Mouse (Mus musculus) midbrain, embryonic 13.5 days (tissue): Measurements from ENCODE around the gene Wfdc3. TPM values are rescaled to one million over a fixed set of nuclear protein-coding genes. Genes with fewer than 3 reads are reported as not detected.

Experiments
- ATAC-seq: fragments of 200-750 bp; cut with Nextera tagmentation; 2 replicates; pipeline ENCODE4 v1.8.0; 2017; ENCODE audit warnings: mild to moderate bottlenecking, moderate TSS enrichment, moderate library complexity
- H3K27ac ChIP-seq: fragments of 300-500 bp; sonication (generic); 2 replicates; pipeline ENCODE4 v1.5.1; 2015; ENCODE audit warnings: inconsistent platforms, mild to moderate bottlenecking, moderate library complexity
- H3K27me3 ChIP-seq: fragments of 300-500 bp; sonication (generic); 2 replicates; pipeline ENCODE4 v1.6.1; 2015; ENCODE audit warnings: mild to moderate bottlenecking, inconsistent platforms
- H3K36me3 ChIP-seq: fragments of 300-500 bp; sonication (generic); 2 replicates; pipeline ENCODE4 v1.6.1; 2015; ENCODE audit warnings: mild to moderate bottlenecking, inconsistent platforms
- H3K4me1 ChIP-seq: fragments of 300-500 bp; sonication (generic); replicated peaks from 2 replicates; pipeline ENCODE4 v1.6.1; 2015; ENCODE audit warnings: inconsistent platforms
- H3K4me2 ChIP-seq: fragments of 300-500 bp; sonication (generic); replicated peaks from 2 replicates; pipeline ENCODE4 v1.6.1; 2015; ENCODE audit warnings: moderate library complexity, mild to moderate bottlenecking, inconsistent platforms
- H3K4me3 ChIP-seq: fragments of 300-500 bp; sonication (generic); replicated peaks from 2 replicates; pipeline ENCODE4 v1.5.1; 2015; ENCODE audit warnings: mild to moderate bottlenecking, inconsistent platforms
- H3K9ac ChIP-seq: fragments of 300-500 bp; sonication (generic); replicated peaks from 2 replicates; pipeline ENCODE4 v1.6.1; 2015; ENCODE audit warnings: mild to moderate bottlenecking, inconsistent platforms
- H3K9me3 ChIP-seq: fragments of 300-500 bp; sonication (generic); 2 replicates; pipeline ENCODE4 v1.6.1; 2016; ENCODE audit warnings: mild to moderate bottlenecking, inconsistent platforms
- WGBS: fragments of 180-500 bp; shearing (Covaris S2); methylation state at CpG from one replicate; pipeline ENCODE4 v1.1.7; 2015; 5-methylcytosine and 5-hydroxymethylcytosine counted together
- polyA plus RNA-seq: library from polyadenylated mRNA; unstranded; fragments of >200 nt; fragmentation: Nextera tagmentation; extraction: Ambion mirVana; gene quantifications from 2 replicates; pipeline ENCODE4 v1.2.1, GENCODE M21; 2015

Wfdc3 gene
- polyA plus RNA-seq, 1 experiment from 2014 or later = 1.3 TPM

DNA sequence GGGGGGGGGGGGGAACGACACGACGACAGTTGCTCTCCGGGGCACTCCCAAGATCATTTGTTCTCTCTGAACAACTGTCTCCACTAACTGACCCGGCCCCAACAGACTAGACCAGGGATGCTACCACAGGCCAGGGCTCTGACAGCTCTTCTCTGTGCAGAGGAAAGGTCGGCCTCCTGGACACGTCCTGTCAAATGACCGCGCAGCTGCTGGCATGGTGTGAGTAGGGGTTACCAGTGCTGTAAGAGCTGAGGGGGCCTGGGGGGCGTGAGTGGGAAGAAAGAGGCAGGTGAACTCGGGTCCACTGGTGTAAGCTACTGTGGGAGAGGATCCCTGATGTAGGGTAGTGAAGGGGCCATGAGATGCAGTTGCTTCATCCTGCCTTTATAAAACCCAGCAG, 12.1 kb upstream of the Wfdc3 start:
- peaks cover 99% of the 10 kb centered on the region for H3K36me3 ChIP-seq
- no peaks in the 10 kb centered on the region for H3K9me3 ChIP-seq
- no peak overlapping the region for H3K27ac ChIP-seq
- H3K4me1 ChIP-seq = no peaks in the 10 kb centered on the region
- no peak for ATAC-seq
- H3K4me2 ChIP-seq = no peak overlapping the region
- WGBS = 92% methylated on average over 11 of the region's 11 CpGs
- no peak overlapping the region for H3K9ac ChIP-seq
- H3K4me3 ChIP-seq = no peak overlapping the region
- H3K27me3 ChIP-seq = no peaks in the 10 kb centered on the region

DNA sequence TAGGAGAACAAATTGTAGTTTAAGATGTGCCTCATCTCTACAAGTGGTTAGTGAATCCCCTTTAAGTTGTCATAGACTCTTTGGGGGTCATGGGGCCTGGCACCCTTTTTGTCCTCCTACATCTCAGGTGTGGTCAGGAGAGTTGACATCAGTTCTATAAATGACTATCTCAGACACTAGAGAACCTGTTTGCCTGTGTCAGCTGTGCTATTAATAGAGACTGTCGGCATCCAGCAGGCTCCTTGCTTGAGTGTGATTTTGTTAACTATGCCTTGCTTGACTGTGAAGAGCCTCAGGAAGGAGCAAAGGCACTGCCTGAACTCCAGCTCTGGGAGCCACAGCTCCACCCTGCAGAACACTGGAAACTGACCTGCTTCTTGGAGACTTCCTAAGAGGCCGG, 9.1 kb upstream of the Wfdc3 start:
- WGBS = 91% methylated on average over 2 of the region's 2 CpGs
- Histone ChIP-seq H3K27ac (no peak overlapping the region), H3K27me3 (no peaks in the 10 kb centered on the region), H3K4me2 (no peak overlapping the region), H3K36me3 (peaks cover 96% of the 10 kb centered on the region), H3K9me3 (no peaks in the 10 kb centered on the region), H3K4me1 (no peaks in the 10 kb centered on the region), H3K4me3 (no peak overlapping the region), H3K9ac (no peak overlapping the region)
- ATAC-seq = no peak

DNA sequence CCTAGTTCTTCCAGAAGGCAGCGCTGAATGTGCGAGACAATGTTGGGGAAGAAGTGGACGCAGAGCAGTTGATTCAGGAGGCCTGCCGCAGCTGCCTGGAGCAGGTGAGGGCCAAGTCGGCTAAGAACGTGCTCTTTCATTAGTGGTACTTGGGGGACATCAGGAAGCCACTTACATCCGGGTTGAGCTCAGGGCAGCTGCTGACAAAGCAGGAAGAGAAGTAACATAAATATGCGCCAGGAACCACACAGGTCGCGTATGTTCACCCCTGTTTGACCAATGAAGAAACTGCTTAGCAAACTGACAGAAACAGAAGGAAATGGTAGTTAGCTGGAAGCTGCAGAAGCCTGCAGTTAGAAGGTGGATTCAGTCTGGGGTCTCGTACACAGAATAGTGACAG, 8.4 kb upstream of the Wfdc3 start:
- Histone ChIP-seq H3K27me3 (no peaks in the 10 kb centered on the region), H3K9me3 (no peaks in the 10 kb centered on the region), H3K36me3 (peaks cover 91% of the 10 kb centered on the region), H3K4me3 (no peak overlapping the region), H3K9ac (no peak overlapping the region), H3K4me2 (no peak overlapping the region), H3K4me1 (no peaks in the 10 kb centered on the region), H3K27ac (no peak overlapping the region)
- ATAC-seq = no peak
- 92% methylated on average over 11 of the region's 11 CpGs for WGBS

DNA sequence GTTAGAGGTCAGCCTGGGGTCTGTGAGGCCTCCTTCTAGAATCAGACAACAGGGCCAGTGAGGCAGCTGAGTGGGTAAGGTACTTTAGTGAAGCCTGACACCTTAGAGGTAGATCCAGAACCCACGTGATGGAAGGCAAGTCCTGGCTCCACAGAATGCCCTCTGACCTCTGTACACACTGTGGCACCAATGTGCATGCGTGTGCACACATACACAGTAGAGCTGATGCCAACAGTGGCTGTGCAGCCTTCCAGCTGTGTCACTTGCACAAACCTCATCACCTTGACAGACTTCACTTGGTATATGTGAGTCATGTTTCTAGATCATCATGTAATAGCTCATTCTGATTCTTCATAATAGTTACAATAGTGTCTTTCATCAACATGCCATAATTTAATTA, 6.7 kb upstream of the Wfdc3 start:
- Histone ChIP-seq H3K4me3 (no peak overlapping the region), H3K4me1 (peaks cover 14% of the 10 kb centered on the region), H3K27me3 (no peaks in the 10 kb centered on the region), H3K27ac (no peak overlapping the region), H3K9me3 (no peaks in the 10 kb centered on the region), H3K36me3 (peaks cover 91% of the 10 kb centered on the region), H3K9ac (no peak overlapping the region), H3K4me2 (no peak overlapping the region)
- no peak for ATAC-seq
- 95% methylated on average over 2 of the region's 2 CpGs for WGBS

DNA sequence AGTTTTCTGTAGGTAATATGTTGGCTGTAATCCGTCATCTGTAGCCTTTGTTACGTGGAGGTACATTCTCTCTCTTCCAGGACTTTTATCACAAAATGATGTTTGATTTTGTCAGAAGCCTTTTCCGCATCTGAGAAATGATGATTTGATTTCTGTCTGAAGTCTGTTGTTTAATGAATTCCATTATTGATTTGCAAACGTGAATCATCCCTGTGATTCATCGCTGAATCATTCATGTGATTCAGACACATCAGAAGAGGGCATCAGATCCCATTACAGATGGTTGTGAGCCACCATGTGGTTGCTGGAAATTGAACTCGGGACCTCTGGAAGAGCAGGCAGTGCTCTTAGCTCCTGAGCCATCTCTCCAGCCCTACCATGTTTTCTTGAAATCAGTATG, 3.3 kb upstream of the Wfdc3 start:
- no peak overlapping the region for H3K27ac ChIP-seq
- no peaks in the 10 kb centered on the region for H3K27me3 ChIP-seq
- H3K4me2 ChIP-seq = no peak overlapping the region
- no peak overlapping the region for H3K4me3 ChIP-seq
- 88% methylated on average over 6 of the region's 6 CpGs for WGBS
- H3K9me3 ChIP-seq = no peaks in the 10 kb centered on the region
- peaks cover 33% of the 10 kb centered on the region for H3K4me1 ChIP-seq
- H3K36me3 ChIP-seq = peaks cover 57% of the 10 kb centered on the region
- H3K9ac ChIP-seq = no peak overlapping the region
- no peak for ATAC-seq

DNA sequence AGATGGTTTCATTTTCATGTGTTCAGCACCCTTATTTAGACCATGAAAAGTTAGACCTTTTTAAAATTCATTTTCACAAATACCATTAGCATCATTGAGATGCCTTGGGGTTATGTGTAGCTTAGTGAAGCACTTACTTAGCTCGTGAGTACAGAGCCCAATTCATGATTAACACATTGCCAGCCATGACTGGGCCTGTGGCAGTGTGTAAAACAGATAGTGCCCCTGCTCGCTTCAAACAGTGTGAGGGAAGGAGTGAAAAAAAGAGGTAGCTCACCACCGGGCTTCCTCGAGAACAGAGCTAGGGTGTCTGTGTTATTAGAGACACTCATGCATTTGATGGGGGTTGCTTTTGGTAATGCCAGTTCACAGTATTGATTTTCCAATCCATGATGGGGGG, 2.5 kb upstream of the Wfdc3 start:
- ATAC-seq = no peak
- Histone ChIP-seq H3K4me3 (no peak overlapping the region), H3K4me2 (no peak overlapping the region), H3K36me3 (peaks cover 49% of the 10 kb centered on the region), H3K4me1 (peaks cover 33% of the 10 kb centered on the region), H3K27me3 (no peaks in the 10 kb centered on the region), H3K9me3 (no peaks in the 10 kb centered on the region), H3K27ac (no peak overlapping the region), H3K9ac (no peak overlapping the region)
- 91% methylated on average over 4 of the region's 4 CpGs for WGBS

DNA sequence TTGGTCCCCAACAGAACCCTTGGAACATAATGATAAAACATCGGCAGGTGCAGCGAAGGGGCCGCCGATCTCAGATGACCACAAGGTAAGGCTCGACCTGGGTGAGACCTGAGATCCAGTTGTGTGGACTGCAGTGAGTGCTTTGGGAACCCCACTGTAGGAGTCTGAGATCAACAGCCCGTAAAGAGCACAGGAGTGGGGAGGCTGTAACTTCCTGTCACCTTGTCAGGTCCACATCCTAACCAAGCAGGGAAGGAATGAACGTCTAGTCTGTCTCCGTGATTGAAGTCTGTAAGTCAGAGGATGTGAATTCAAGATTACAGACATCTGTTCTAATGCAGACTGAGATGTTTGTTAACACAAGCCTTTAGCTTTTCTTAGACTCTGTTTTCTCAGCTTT, 962 bp upstream of the Wfdc3 start:
- peaks cover 33% of the 10 kb centered on the region for H3K4me1 ChIP-seq
- ATAC-seq = no peak
- H3K9me3 ChIP-seq = no peaks in the 10 kb centered on the region
- H3K27ac ChIP-seq = 0 out of 2 replicates have a peak overlapping the region, but pooled peaks have one; percentile 74
- H3K4me3 ChIP-seq = peak overlapping the region; percentile 94
- H3K36me3 ChIP-seq = peaks cover 34% of the 10 kb centered on the region
- H3K4me2 ChIP-seq = peak overlapping the region; percentile 95
- 61% methylated on average over 8 of the region's 8 CpGs for WGBS
- no peaks in the 10 kb centered on the region for H3K27me3 ChIP-seq
- peak overlapping the region; percentile 93 for H3K9ac ChIP-seq

DNA sequence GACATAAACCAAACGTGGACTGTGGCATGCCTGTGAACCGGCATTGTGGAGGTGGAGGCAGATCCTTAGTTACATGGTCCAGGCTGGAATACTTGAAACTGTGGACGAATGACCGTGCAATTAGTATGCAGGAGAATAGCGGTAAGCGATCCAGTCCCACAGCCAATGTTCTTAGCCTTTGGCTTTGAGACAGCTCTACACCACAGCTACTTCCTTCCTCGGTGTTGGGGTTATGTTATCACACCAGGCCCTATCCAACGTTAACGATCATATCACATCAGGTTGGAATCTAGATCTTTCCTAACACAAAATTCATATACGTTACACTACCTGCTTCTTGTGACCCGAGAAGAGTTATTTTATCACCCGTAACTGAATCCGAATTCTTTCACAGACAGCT, 744 bp downstream of the Wfdc3 start:
- no peak overlapping the region for H3K27ac ChIP-seq
- H3K9me3 ChIP-seq = no peaks in the 10 kb centered on the region
- H3K36me3 ChIP-seq = peaks cover 20% of the 10 kb centered on the region
- peak overlapping the region; percentile 94 for H3K4me3 ChIP-seq
- H3K4me2 ChIP-seq = peak overlapping the region; percentile 95
- 76% methylated on average over 13 of the region's 13 CpGs for WGBS
- H3K9ac ChIP-seq = peak overlapping the region; percentile 93
- ATAC-seq = no peak
- no peaks in the 10 kb centered on the region for H3K27me3 ChIP-seq
- H3K4me1 ChIP-seq = peaks cover 33% of the 10 kb centered on the region

DNA sequence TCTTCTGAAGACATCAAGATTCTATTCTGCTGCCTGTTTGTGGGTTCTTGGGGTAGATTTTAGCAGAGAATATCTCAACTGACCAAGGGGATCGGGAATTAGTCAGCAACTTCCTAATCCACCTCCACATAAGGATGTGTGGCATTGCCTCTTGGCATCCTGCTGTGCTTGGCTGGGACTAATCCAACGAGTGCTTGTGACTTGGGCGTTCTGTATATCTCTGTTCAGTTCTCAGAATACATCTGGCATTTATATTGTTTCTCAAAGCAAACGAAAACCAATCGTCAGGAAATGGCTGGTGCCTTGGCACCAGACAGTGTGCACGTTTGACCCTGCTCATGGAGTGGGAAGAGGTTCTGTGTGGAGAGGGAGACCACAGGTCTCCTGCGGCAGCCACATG, 5.9 kb downstream of the Wfdc3 start:
- no peaks in the 10 kb centered on the region for H3K27me3 ChIP-seq
- WGBS = 63% methylated on average over 7 of the region's 7 CpGs
- no peaks in the 10 kb centered on the region for H3K36me3 ChIP-seq
- H3K4me1 ChIP-seq = peaks cover 1% of the 10 kb centered on the region
- ATAC-seq = no peak
- no peaks in the 10 kb centered on the region for H3K9me3 ChIP-seq
- H3K4me3 ChIP-seq = no peak overlapping the region
- H3K4me2 ChIP-seq = no peak overlapping the region
- no peak overlapping the region for H3K27ac ChIP-seq
- no peak overlapping the region for H3K9ac ChIP-seq

DNA sequence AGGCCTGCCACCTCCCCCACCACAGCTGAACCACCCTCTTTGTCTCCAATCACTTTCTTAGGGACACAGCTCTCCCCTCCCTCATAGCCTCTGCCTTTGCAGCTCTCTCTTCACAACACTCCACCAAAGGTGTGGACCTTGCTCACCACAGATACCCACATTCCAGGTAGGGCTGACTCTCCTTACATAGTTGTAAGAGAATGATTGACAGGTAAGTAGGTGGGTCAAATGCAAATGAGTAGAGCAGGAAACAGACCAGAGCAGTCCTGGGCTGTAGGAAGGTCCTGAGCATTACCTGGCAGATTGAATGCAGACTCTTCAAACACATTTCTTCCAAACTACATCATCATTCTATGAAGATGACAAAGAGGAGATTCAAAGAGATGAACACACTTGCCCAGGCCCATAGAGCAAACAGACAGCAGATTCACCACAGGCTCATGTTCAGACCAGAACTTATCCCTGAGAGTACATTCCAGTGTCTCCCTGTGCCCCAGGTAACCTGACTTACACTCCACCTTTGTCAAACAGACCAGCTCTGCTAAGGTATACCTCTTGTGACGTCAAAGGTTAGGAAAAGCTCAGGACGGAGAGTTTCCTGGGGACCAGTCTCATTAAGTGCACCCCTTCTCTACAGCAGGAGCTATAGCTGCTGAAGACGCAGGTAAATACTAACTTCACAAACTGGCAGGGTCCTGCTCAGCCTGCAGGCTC, 8.2 kb downstream of the Wfdc3 start:
- no peak overlapping the region for H3K9ac ChIP-seq
- no peaks in the 10 kb centered on the region for H3K27me3 ChIP-seq
- ATAC-seq = no peak
- 74% methylated on average over 3 of the region's 3 CpGs for WGBS
- H3K27ac ChIP-seq = no peak overlapping the region
- no peaks in the 10 kb centered on the region for H3K9me3 ChIP-seq
- H3K4me3 ChIP-seq = no peak overlapping the region
- H3K4me2 ChIP-seq = no peak overlapping the region
- H3K4me1 ChIP-seq = no peaks in the 10 kb centered on the region
- H3K36me3 ChIP-seq = no peaks in the 10 kb centered on the region

DNA sequence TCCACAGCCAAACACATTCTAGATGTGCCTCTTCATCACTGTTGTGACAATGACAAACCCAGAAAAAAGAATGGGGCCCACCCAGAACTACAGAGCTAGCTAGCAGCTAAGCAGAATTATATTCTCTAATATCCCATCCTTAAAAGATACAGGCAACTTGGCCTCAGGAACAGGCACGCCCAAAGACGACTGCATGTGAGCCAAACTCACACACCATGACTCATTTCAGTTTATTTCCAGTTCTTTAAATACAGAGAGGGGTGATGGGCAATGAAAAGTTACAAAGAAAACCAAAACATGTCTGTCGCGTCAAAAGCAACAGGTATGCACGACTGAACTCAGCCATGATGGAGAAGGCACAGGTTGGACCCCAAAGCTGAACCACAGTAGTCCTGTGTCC, 10.3 kb downstream of the Wfdc3 start:
- Histone ChIP-seq H3K27me3 (no peaks in the 10 kb centered on the region), H3K27ac (no peak overlapping the region), H3K4me2 (no peak overlapping the region), H3K4me1 (no peaks in the 10 kb centered on the region), H3K4me3 (no peak overlapping the region), H3K36me3 (no peaks in the 10 kb centered on the region), H3K9me3 (no peaks in the 10 kb centered on the region), H3K9ac (no peak overlapping the region)
- 94% methylated on average over 5 of the region's 5 CpGs for WGBS
- no peak for ATAC-seq

DNA sequence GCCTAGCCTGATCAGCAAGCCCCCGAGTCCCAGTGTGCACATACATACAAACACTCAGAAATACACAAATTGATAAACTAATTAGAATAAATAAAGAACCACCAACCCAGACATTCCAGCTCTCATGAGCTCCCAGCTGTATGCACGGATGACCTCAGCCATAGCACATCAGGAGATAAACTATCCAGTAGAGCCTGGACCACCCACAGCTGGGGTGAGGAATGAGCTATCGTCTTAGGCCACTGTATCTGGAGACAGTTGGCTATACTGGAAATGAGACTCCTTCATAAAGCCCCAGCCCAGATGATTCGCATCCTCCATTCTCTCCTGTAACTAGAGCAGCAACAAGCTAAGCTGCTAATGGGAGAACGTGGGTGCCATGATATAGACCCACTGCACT, 10.9 kb downstream of the Wfdc3 start:
- Histone ChIP-seq H3K4me2 (no peak overlapping the region), H3K36me3 (no peaks in the 10 kb centered on the region), H3K4me3 (no peak overlapping the region), H3K4me1 (no peaks in the 10 kb centered on the region), H3K27me3 (no peaks in the 10 kb centered on the region), H3K9me3 (no peaks in the 10 kb centered on the region), H3K9ac (no peak overlapping the region), H3K27ac (no peak overlapping the region)
- ATAC-seq = no peak
- 87% methylated on average over 5 of the region's 5 CpGs for WGBS

DNA sequence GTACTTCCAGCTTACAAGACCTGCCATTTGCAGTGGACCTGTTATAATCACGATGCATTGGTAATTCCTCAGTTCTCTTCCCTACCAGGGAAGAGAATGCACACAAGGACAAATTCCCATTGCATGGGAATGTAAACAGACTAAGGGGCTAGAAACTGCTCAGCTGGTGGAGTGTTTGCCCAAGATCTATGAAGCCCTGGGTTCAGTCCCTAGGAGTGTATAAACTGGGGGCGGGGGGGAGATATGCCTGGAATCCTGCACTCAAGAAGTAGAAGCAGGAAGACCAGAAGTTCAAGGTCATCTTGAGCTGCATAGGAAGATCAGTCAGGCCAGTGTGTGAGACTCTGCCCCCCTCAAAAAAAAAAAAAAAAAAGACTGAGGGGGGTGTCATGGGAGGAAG, 12.5 kb downstream of the Wfdc3 start:
- Histone ChIP-seq H3K27me3 (no peaks in the 10 kb centered on the region), H3K9ac (no peak overlapping the region), H3K4me1 (no peaks in the 10 kb centered on the region), H3K4me2 (no peak overlapping the region), H3K36me3 (no peaks in the 10 kb centered on the region), H3K4me3 (no peak overlapping the region), H3K9me3 (no peaks in the 10 kb centered on the region), H3K27ac (no peak overlapping the region)
- ATAC-seq = no peak
- 93% methylated on average over 2 of the region's 2 CpGs for WGBS
